Mouse (Mus musculus) liver, adult 2 months (tissue): ENCODE results near the gene Map6. TPM values are rescaled to one million over a fixed set of nuclear protein-coding genes. Genes with fewer than 3 reads are reported as not detected.

ENCODE experiments used
- DNase-seq: peaks from one replicate; pipeline ENCODE4 v3.0.0-alpha.2; 2011; ENCODE audit warnings: low read depth, low spot score; ENCODE audit errors: extremely low read depth
- H3K27ac ChIP-seq: fragments of 200-500 bp; replicated peaks from 2 replicates; pipeline ENCODE4 v1.5.1; 2012; ENCODE audit warnings: low read depth, mild to moderate bottlenecking, control low read depth, inconsistent platforms, low read length; ENCODE audit not compliant: insufficient read depth
- H3K27me3 ChIP-seq: fragments of 200-500 bp; 2 replicates; pipeline ENCODE4 v1.6.1; 2012; ENCODE audit warnings: mild to moderate bottlenecking, moderate library complexity, low read length, inconsistent platforms; ENCODE audit not compliant: control insufficient read depth, insufficient read depth
- H3K36me3 ChIP-seq: fragments of 200-500 bp; 2 replicates; pipeline ENCODE4 v1.6.1; 2012; ENCODE audit warnings: low read length, inconsistent platforms; ENCODE audit not compliant: control insufficient read depth, insufficient read depth
- H3K4me1 ChIP-seq: fragments of 200-500 bp; 2 replicates; pipeline ENCODE4 v1.6.1; 2011; ENCODE audit warnings: low read length; ENCODE audit not compliant: control insufficient read depth, insufficient read depth
- H3K4me3 ChIP-seq: fragments of 200-500 bp; 2 replicates; pipeline ENCODE4 v1.5.1; 2011; ENCODE audit warnings: low read depth, mild to moderate bottlenecking, control low read depth, low read length, moderate library complexity; ENCODE audit not compliant: insufficient read depth
- H3K79me2 ChIP-seq: fragments of 200-500 bp; 2 replicates; pipeline ENCODE4 v1.6.1; 2012; ENCODE audit warnings: inconsistent platforms, mild to moderate bottlenecking, low read length, moderate library complexity; ENCODE audit not compliant: control insufficient read depth, insufficient read depth
- H3K9ac ChIP-seq: fragments of 200-500 bp; 2 replicates; pipeline ENCODE4 v1.6.1; 2012; ENCODE audit warnings: low read depth, mild to moderate bottlenecking, control low read depth, inconsistent platforms, low read length
- CTCF ChIP-seq: fragments of 200-500 bp; IDR thresholded peaks from 2 replicates; pipeline ENCODE4 v1.5.1; 2011; ENCODE audit warnings: low read depth, low read length, control low read depth
- POLR2A ChIP-seq: fragments of 200-500 bp; IDR thresholded peaks from 2 replicates; pipeline ENCODE4 v1.6.1; 2011; ENCODE audit warnings: low read length, control low read depth; ENCODE audit not compliant: insufficient read depth; ENCODE audit errors: extremely low read depth
- WGBS: fragments of 180-500 bp; shearing (Covaris S2); methylation state at CpG from one replicate; pipeline ENCODE4 v1.1.7; 2018; 5-methylcytosine and 5-hydroxymethylcytosine counted together
- polyA plus RNA-seq: library from polyadenylated mRNA; depleted of rRNA; stranded (reverse); fragments of >200 nt; gene quantifications from 2 replicates; pipeline ENCODE4 v1.2.3, GENCODE M21; 2012
- total RNA-seq: library from RNA; depleted of rRNA; stranded (reverse); fragments of >200 nt; gene quantifications from 2 replicates; pipeline ENCODE4 v1.2.3, GENCODE M21; 2014

Map6 gene
- total and polyA plus RNA-seq, 2 experiments: 0.04 TPM; not detected in 1

DNA sequence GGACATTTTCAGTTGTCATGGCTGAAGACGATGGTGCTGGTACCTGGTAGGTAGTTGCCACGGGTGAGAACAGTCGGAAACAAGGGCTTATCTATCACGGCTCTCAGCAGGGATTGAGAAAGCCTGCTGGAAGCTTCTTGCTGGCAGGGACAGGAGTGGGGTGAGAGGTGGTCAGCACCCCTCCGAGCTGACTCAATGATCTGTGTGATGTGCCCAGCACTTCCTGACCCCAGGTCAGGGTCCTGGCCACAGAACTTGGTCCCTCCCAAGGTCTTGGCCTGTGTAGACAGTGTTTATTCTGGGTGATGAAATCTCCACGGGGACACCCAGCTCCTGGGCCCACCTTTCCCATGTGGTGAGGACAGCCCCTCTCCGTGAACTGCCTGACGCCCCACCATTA lies 38.4 kb upstream of the Map6 start:
- Histone ChIP-seq H3K79me2 (no peaks in the 10 kb centered on the region), H3K9ac (peak overlapping the region; percentile 6; the same call in 1 of the 2 replicates), H3K27ac (peak overlapping the region; percentile 80), H3K27me3 (no peaks in the 10 kb centered on the region), H3K4me3 (no peak overlapping the region), H3K36me3 (no peaks in the 10 kb centered on the region), H3K4me1 (peaks cover 41% of the 10 kb centered on the region)
- 21% methylated on average over 8 of the region's 8 CpGs for WGBS
- peak; percentile 92 for DNase-seq
- TF ChIP-seq POLR2A (no peak), CTCF (no peak)

- no peak overlapping the region for H3K4me3 ChIP-seq
- H3K9ac ChIP-seq: peak overlapping the region; percentile 15
- no peaks in the 10 kb centered on the region for H3K36me3 ChIP-seq
- H3K4me1 ChIP-seq: peaks cover 37% of the 10 kb centered on the region
- 5% methylated on average over 2 of the region's 2 CpGs for WGBS
- H3K27me3 ChIP-seq: no peaks in the 10 kb centered on the region
- no peaks in the 10 kb centered on the region for H3K79me2 ChIP-seq
- peak overlapping the region; percentile 89 for H3K27ac ChIP-seq
- peak; percentile 90 for TF ChIP-seq CTCF
- no peak for TF ChIP-seq POLR2A
- peak; percentile 76 for DNase-seq
Measured at GRCm38 (mm10) chr7:99229411-99229810, 37.8 kb upstream of the Map6 start.

GRCm38 (mm10) chr7:99230061-99230747 lies 37.0 kb upstream of the Map6 start:
- Histone ChIP-seq H3K4me1 (peaks cover 32% of the 10 kb centered on the region), H3K27me3 (no peaks in the 10 kb centered on the region), H3K36me3 (no peaks in the 10 kb centered on the region), H3K79me2 (no peaks in the 10 kb centered on the region), H3K27ac (peak overlapping the region; percentile 89), H3K9ac (peak overlapping the region; percentile 15), H3K4me3 (no peak overlapping the region)
- TF ChIP-seq POLR2A: no peak
- TF ChIP-seq CTCF: no peak
- peak; percentile 93 for DNase-seq
- 36% methylated on average over 7 of the region's 7 CpGs for WGBS

GRCm38 (mm10) chr7:99232571-99232970 lies 34.7 kb upstream of the Map6 start:
- 68% methylated on average over 6 of the region's 6 CpGs for whole genome bisulfite sequencing
- TF ChIP-seq POLR2A (no peak), CTCF (peak; percentile 33)
- no peaks in the 10 kb centered on the region for H3K79me2 ChIP-seq
- H3K27ac ChIP-seq: no peak overlapping the region
- no peaks in the 10 kb centered on the region for H3K27me3 ChIP-seq
- no peaks in the 10 kb centered on the region for H3K36me3 ChIP-seq
- peaks cover 19% of the 10 kb centered on the region for H3K4me1 ChIP-seq
- DNase-seq: no peak
- no peak overlapping the region for H3K4me3 ChIP-seq
- H3K9ac ChIP-seq: no peak overlapping the region

- WGBS: 36% methylated on average over 2 of the region's 2 CpGs
- Histone ChIP-seq H3K36me3 (no peaks in the 10 kb centered on the region), H3K4me3 (no peak overlapping the region), H3K79me2 (no peaks in the 10 kb centered on the region), H3K9ac (no peak overlapping the region), H3K4me1 (peaks cover 6% of the 10 kb centered on the region), H3K27me3 (no peaks in the 10 kb centered on the region; the same call in 1 of the 2 replicates), H3K27ac (no peak overlapping the region)
- no peak for DNase-seq
- no peak for TF ChIP-seq POLR2A
- no peak for TF ChIP-seq CTCF
Measured at GRCm38 (mm10) chr7:99234916-99235315, 32.3 kb upstream of the Map6 start.

DNA sequence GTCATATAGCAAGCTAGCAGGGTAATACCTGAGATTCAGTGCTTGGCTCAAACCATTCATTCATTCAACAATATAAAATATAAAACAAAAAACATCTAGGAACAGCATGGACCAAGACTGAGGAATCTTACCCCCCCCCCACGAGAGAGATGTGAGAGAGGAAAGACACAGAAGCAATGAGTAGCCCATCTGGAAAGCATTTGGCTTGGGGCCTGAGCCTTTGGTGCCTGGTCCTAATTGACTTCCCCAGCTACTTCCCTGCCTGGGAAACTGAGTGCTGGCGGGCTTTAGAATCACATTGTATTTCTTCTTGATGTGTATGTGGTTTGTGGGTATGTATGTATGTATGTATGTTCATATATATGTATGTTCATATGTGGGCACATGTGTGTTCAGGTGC lies 31.6 kb upstream of the Map6 start:
- Histone ChIP-seq H3K79me2 (no peaks in the 10 kb centered on the region), H3K27me3 (no peaks in the 10 kb centered on the region; the same call in 1 of the 2 replicates), H3K9ac (no peak overlapping the region), H3K4me3 (no peak overlapping the region), H3K27ac (no peak overlapping the region), H3K36me3 (no peaks in the 10 kb centered on the region), H3K4me1 (peaks cover 2% of the 10 kb centered on the region)
- DNase-seq: no peak
- 84% methylated on average over 2 of the region's 2 CpGs for WGBS
- no peak for TF ChIP-seq POLR2A
- TF ChIP-seq CTCF: no peak
